Mouse (Mus musculus) adrenal gland, postnatal 36 days (tissue): ENCODE measurements around the gene Ing5. TPM values are rescaled to one million over a fixed set of nuclear protein-coding genes. Genes with fewer than 3 reads are reported as not detected.
"Not testable (repeated sequence)": the region's sequence is repeated elsewhere in the genome, so short reads cannot be mapped to it uniquely, and the experiment has no call there.

ENCODE experiments used
- DNase-seq, 2 experiments: peaks; one replicate each; pipeline ENCODE4 v3.0.0; 2021; ENCODE audit warnings: mixed read lengths in 1 of 2
- total RNA-seq, 2 experiments: library from RNA; stranded (reverse); gene quantifications; 2 replicates each; pipeline ENCODE4 v1.2.3; 2021

The Ing5 gene
- total RNA-seq, 2 experiments from 2014 or later = 18.9 to 20.0 TPM

GRCm38 (mm10) chr1:93810011-93810410 is 6.2 kb downstream of the Ing5 start:
- no peak for DNase-seq

GRCm38 (mm10) chr1:93811495-93812039 is 7.8 kb downstream of the Ing5 start:
- DNase-seq = no peak

GRCm38 (mm10) chr1:93817823-93818532 is 14.2 kb downstream of the Ing5 start:
- no peak for DNase-seq

GRCm38 (mm10) chr1:93818722-93819121 is 15.0 kb downstream of the Ing5 start:
- no peak for DNase-seq

GRCm38 (mm10) chr1:93823796-93824495 is 20.2 kb downstream of the Ing5 start:
- DNase-seq = no peak

- DNase-seq = no peak
These were observed 20.8 kb downstream of the Ing5 start, which contains the start of gene D2hgdh for GRCm38 (mm10) chr1:93824609-93825008. TSS of gene D2hgdh (plus strand) at chr1:93824909.

- DNase-seq = peak; percentile 95 to 96
These were observed 21.4 kb downstream of the Ing5 start for GRCm38 (mm10) chr1:93825105-93825674.

GRCm38 (mm10) chr1:93825771-93826539 is 22.2 kb downstream of the Ing5 start:
- DNase-seq = no peak

GRCm38 (mm10) chr1:93826540-93826835 is 22.7 kb downstream of the Ing5 start:
- no peak for DNase-seq

GRCm38 (mm10) chr1:93832754-93833360 is 29.1 kb downstream of the Ing5 start:
- not testable (repeated sequence) for DNase-seq

- DNase-seq = no peak
These were observed 30.9 kb downstream of the Ing5 start for GRCm38 (mm10) chr1:93834671-93835150.

- no peak for DNase-seq
These were observed 31.4 kb downstream of the Ing5 start for GRCm38 (mm10) chr1:93835211-93835610.

- DNase-seq = no peak
These were observed 32.2 kb downstream of the Ing5 start for GRCm38 (mm10) chr1:93835876-93836531.

- DNase-seq = no peak
These were observed 32.8 kb downstream of the Ing5 start for GRCm38 (mm10) chr1:93836532-93836913.

- DNase-seq = no peak
These were observed 33.6 kb downstream of the Ing5 start for GRCm38 (mm10) chr1:93837335-93837734.

GRCm38 (mm10) chr1:93838569-93838968 is 34.8 kb downstream of the Ing5 start:
- DNase-seq = not testable (repeated sequence)

GRCm38 (mm10) chr1:93845766-93846366 is 42.1 kb downstream of the Ing5 start:
- not testable (repeated sequence) for DNase-seq

- not testable (repeated sequence) for DNase-seq
These were observed 52.0 kb downstream of the Ing5 start for GRCm38 (mm10) chr1:93855790-93856189.

- no peak for DNase-seq
These were observed 53.6 kb downstream of the Ing5 start for GRCm38 (mm10) chr1:93857370-93857769.

- peak in 1 of 2 experiments; percentile 20 for DNase-seq
These were observed 54.2 kb downstream of the Ing5 start for GRCm38 (mm10) chr1:93857991-93858390.

GRCm38 (mm10) chr1:93859619-93860018 is 55.9 kb downstream of the Ing5 start:
- no peak for DNase-seq
